Mouse (Mus musculus): ENCODE results near the gene Tmed2. TPM values are rescaled to one million over a fixed set of nuclear protein-coding genes. Genes with fewer than 3 reads are reported as not detected.
"Not testable (repeated sequence)": the region's sequence is repeated elsewhere in the genome, so short reads cannot be mapped to it uniquely, and the experiment has no call there.

Gene Tmed2
- total RNA-seq, 2 experiments from 2014 or later = 170 to 175 TPM

DNA sequence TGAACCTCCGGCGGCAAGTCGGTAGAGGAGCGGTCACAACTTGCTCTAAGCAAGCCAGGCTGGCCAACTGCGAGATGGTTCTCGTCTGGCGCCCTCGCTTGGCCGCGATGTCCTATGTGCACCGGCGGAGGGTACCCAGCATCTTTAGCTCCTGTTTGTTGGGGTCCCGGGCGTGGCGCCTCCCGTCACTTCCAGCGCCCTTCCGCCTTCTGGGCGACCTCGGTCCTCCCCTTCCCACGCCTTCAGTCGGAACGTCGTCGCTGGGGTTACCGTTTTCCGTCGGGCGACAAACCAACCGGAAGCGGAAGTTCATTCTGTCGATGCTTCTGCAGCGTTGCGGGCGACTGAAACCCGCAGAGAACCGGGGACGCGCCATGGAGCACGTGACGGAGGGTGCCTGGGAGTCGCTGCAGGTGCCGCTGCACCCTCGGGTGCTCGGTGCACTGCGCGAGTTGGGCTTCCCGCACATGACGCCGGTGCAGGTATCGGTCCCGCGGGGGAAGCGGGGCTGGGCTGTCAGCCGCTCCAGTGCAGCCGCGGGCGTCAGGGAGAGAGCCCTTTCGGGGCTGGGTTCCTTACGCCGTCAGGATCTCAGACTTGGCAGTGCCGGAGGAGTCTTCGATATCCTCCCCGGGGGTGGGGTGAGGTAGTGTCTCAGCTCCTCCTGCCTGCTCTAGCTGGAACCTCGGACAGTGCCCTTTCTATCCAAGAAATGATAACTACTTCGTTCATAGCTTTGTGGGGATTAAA, 12.2 kb downstream of the Tmed2 start, which contains the start of gene Ddx55:
TSS of gene Ddx55 (plus strand) at position 307 of the 750 bp plus-strand sequence.
- peak; percentile 87 to 94 for DNase-seq
- intact Hi-C loops (cut with DNase I) = no loop called here

DNA sequence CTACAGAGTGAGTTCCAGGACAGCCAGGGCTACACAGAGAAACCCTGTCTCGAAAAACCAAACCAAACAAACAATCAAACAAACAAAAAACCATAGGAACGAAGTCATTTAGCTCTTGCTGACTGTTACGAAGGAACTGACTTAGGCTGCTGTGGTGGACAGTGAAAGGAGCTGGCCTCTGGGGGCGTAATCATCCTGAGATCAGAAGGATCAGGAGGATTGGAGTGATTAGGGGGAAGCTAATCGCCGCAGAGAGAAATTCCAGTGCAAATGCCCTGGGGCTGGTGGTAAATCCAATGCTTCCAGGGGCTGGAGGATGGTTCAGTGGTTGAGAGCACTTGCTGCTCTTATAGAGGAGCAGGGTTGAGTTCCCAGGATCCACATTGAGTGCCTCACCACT, 13.1 kb downstream of the Tmed2 start:
- no peak for DNase-seq
- intact Hi-C loops (cut with DNase I) = no loop called here

DNA sequence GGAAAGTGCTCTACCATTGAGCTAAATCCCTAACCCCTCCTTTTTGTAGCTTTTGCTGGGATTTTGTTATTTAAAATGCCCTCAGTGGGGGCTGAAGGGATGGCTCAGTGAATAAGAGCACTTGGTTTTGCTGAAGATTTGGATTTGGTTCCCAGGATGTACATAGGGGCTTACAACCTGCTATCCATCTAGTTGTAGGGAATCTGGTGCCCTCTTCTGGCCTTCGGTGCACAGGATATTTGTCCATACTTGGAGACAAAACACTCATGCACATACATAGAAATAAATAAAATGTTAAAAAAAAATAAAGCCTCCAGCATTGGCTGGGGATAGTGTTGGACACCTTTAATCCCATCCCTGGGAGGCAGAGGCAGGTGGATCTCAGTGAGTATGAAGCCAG, 14.7 kb downstream of the Tmed2 start:
- intact Hi-C loops (cut with DNase I) = no loop called here
- DNase-seq = no peak

DNA sequence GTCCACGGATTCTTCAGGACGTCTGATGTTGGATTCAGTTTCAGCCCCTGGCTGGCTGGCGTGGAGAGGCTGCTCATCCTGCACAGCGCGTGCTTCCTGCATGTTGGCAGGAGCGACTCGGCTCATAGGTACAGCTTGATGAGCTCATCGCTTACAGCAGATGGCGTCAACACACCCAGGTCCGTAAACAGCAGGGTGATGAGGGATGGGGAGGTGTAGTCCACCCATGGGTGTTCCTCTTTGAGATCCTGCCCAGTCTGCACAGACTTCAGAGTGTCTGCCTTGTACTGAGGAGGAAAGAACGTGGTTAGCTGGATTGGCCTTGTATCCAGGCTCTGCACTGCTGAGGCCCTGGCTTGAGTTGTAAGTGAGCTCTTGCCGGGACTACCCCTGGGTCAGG, 30.6 kb downstream of the Tmed2 start:
- intact Hi-C loops (cut with DNase I) = no loop called here

DNA sequence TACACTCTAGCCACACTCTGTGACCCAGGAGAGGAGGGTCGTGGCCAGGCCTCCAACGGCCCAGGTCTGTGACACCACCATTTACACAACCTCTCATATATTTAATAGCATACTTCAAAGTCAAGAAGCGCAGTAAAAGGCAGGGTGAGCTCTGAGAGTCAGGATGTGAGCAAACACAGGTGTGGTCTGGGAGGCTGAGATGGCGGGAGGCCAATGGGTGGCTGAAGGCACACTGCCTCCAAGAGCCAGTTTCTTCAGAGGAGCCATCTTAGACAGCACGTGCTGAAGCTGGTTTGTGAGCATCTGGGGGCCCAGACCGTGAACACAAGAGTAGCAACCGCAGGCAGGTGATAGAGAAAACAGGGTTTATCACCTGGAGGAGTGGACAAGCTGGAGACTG, 35.0 kb downstream of the Tmed2 start:
- no peak for DNase-seq
- intact Hi-C loops (cut with DNase I) = no loop called here

More for the DNA sequence above, 30.6 kb downstream of the Tmed2 start:
- no peak for DNase-seq

DNA sequence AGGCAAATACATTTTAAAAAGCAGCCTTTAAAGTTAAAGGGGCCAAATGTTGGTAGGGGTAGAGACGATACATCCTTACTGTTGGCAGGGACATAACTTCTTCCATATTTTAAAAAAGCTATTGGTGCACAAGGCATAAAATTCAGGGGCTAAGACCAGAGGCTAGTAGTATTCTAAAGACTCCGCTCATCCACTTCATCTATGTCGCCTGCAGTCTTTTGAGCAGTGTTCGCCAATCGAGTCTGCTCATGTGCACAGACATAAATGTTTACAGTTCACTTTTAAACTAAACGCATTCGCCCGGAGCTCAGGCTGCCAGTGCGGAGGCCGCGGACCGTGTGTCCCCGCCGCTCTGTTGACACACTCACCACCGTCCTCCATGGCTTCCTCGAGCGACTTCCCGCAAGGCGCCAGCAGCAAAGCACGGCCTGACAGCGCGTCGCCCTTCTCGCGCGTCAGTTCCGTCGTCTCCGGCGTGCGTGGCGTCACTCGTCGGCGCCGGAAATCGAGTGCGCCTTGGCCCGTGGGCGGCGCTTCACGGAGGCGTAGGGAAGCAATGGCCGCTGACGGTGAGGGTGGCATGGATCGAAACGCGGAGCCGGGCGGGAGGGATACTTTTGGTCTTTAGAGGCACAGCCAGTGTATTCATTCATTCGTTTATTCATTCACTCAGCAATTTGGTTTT, 38.3 kb downstream of the Tmed2 start, which contains the start of the genes Eif2b1 and Gtf2h3:
TSS of gene Eif2b1 (minus strand) at position 499 of the 685 bp plus-strand sequence.
TSS of gene Gtf2h3 (plus strand) at position 508 of the 685 bp plus-strand sequence.
- intact Hi-C loops (cut with DNase I) = no loop called here
- DNase-seq = peak; percentile 94 to 98

DNA sequence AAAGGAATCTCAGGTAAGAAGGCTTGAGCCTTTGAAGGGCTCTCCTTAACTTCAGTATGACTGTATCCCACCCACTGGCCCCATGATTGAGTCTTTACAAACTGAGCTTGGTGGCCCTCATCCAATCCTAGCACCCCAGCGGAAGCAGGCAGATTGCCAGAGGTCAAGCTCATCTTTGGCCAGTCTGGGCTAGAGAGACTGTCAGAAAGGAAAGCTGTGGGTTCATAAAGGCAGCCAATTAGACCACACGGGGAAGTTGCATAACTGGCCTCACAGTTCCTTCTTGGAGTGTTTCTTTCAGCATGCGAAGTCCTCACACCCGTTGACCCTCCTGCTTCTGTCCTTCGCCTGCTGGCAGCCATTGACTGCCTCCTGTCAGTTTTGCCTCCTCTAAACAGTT, 42.0 kb downstream of the Tmed2 start:
- intact Hi-C loops (cut with DNase I) = no loop called here
- DNase-seq = peak in 1 of 2 experiments; percentile 14

DNA sequence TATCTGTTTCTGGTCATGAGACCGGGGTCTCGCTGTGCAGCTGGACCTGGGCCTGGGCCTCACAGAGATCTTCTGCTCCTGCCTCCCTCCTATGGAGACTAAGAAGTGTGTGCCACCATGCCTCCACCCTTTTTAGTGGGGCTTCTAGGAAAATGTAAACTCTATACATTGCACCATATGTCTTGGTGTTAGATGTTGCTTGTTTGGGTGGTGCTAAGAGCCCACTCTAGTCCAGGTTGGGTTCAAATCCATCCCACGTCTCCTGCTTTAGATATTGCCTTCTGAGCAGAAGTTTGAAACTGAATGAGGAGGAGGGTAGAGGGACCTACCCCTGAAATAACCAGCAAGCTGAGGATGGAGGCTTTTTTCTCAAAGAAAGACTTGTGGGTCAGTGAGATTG, 52.3 kb downstream of the Tmed2 start:
- no peak for DNase-seq
- intact Hi-C loops (cut with DNase I) = no loop called here

DNA sequence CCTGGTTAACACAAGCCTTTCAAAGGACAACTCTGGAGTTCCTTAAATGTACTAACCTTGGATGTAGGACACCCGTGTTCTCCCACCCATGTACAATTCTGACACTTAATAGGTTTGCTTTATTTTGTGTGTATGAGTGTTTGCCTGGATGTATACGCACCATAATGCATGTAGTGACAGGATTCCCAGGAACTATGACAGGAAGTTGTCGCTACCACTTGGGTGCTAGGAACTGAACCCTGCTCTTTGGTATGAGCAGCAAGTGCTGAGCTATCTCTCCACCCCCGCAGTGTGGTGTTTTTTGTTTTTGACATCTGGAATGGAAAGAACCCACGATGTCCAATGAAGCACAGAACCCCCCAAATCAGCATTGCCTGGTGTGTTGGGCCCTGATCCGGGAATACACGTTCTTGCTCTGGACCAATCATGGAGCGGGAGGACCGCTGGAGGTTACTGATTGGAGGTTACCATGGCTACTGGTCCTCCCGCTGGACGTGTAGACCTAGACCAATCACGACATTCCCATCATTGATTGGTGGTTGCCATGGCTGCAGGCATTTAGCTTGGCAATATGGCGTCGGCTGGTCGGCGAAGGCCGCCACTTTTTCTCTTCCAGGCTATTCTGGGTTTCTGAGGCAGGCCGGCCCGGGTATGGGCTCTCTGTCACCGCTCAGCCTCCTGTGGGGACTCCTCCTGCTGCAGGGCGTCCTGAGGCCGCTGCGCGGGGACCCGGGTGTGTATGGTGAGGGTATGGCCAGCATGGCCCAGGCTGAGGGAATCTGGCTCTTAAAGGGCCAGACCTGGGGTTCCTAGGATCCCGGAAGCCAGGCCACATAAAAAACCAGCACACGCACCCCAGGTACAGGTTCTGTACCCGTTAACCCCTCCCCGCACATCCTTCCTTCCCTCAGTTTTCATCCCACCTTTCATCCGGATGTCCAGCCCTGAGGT, 58.0 kb downstream of the Tmed2 start:
- intact Hi-C loops (cut with DNase I) = no loop called here
- peak; percentile 87 to 92 for DNase-seq

DNA sequence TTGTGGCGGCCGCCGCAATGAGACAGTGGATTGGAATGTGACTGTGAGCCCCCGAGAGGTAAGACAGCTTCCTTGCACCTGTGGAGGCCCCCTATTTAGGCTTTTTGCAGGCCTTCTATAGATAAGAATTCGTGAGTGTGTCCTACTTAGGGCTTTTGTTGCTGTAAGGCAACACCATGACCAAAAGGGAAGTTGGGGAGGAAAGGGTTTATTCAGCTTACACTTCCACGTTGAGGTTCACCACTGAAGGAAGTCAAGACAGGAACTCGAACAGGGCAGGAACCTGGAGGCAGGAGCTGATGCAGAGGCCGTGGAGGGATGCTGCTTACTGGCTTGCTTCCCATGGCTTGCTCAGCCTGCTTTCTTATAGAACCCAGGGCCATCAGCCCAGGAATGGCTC, 59.2 kb downstream of the Tmed2 start:
- intact Hi-C loops (cut with DNase I) = loop anchor here (5.0 kb wide), 1 partner anchor 268 kb away; no protein-coding TSS in a partner anchor
- not testable (repeated sequence) for DNase-seq

Other genes starting within 250 kb of the Tmed2 start
- 1 to 10 TPM; 6.0 to 6.8 TPM for gene Mphosph9, start 212.7 kb upstream of the Tmed2 start, total RNA-seq (2021)
- 10 to 100 TPM; 11.7 to 11.9 TPM for gene 2810006K23Rik, start 212.6 kb upstream of the Tmed2 start, total RNA-seq (2021)
- gene Cdk2ap1, start 177.6 kb upstream of the Tmed2 start, total RNA-seq (2021) = 100 to 1,000 TPM; 142 to 166 TPM
- gene Sbno1, start 114.7 kb upstream of the Tmed2 start, total RNA-seq (2021) = 10 to 100 TPM; 66.7 to 70.9 TPM
- 100 to 1,000 TPM; 161 to 185 TPM for gene Kmt5a, start 100.8 kb upstream of the Tmed2 start, total RNA-seq (2021)
- gene Rilpl2, start 62.3 kb upstream of the Tmed2 start, total RNA-seq (2021) = 1 to 10 TPM; 8.8 to 9.5 TPM
- gene Snrnp35, start 57.6 kb upstream of the Tmed2 start, total RNA-seq (2021) = 10 to 100 TPM in 1 of 2 experiments, 1 to 10 TPM in 1; 9.6 to 13.1 TPM
- gene Rilpl1, start 9.3 kb upstream of the Tmed2 start, total RNA-seq (2021) = 100 to 1,000 TPM; 167 to 179 TPM
- gene Ddx55, start 12.2 kb downstream of the Tmed2 start, total RNA-seq (2021) = 1 to 10 TPM; 5.4 to 6.7 TPM
- gene Eif2b1, start 38.4 kb downstream of the Tmed2 start, total RNA-seq (2021) = 10 to 100 TPM; 33.7 to 37.2 TPM
- gene Gtf2h3, start 38.4 kb downstream of the Tmed2 start, total RNA-seq (2021) = 10 to 100 TPM; 20.2 to 22.1 TPM
- 10 to 100 TPM; 41.9 to 45.9 TPM for gene Atp6v0a2, start 87.9 kb downstream of the Tmed2 start, total RNA-seq (2021)
- under 1 TPM; 0.05 to 0.14 TPM for gene Dnah10, start 184.4 kb downstream of the Tmed2 start, total RNA-seq (2021)

Measured in heart, postnatal 14 days (tissue).